Mouse (Mus musculus) granulocyte monocyte progenitor cell, adult 5-6 weeks (primary cell): ENCODE results near the gene Rapgef2. TPM values are rescaled to one million over a fixed set of nuclear protein-coding genes. Genes with fewer than 3 reads are reported as not detected.

Experiments
- ATAC-seq: replicated peaks from 2 replicates; pipeline ENCODE4 v1.8.0; 2016; ENCODE audit warnings: mild to moderate bottlenecking, moderate TSS enrichment, inconsistent platforms; ENCODE audit not compliant: poor library complexity, severe bottlenecking
- total RNA-seq, 2 experiments: library from RNA; stranded (forward) in 1 of 2; stranded (reverse) in 1 of 2; fragments of 200-712, 200-1000 nt in 1 of 2; fragments of >200 nt in 1 of 2; fragmentation: Nextera tagmentation in 1 of 2; gene quantifications; 2 replicates each; pipeline ENCODE4 v1.2.3; 2014 to 2017

The Rapgef2 gene
- 17.4 and 19.4 TPM in 2 replicates for total RNA-seq (2014; fragmentation: Nextera tagmentation)
- 15.5 and 21.0 TPM in 2 replicates for total RNA-seq (2017)

GRCm38 (mm10) chr3:79286376-79287107 is at the start of gene Rapgef2:
TSS of gene Rapgef2 (minus strand) at chr3:79286517.
- peak; percentile 28 for ATAC-seq

GRCm38 (mm10) chr3:79333643-79334200 is 47.4 kb upstream of the Rapgef2 start:
- no peak for ATAC-seq

GRCm38 (mm10) chr3:79333051-79333450 is 46.7 kb upstream of the Rapgef2 start:
- ATAC-seq: no peak

GRCm38 (mm10) chr3:79329691-79330315 is 43.5 kb upstream of the Rapgef2 start:
- no peak for ATAC-seq

- ATAC-seq: no peak
Measured at GRCm38 (mm10) chr3:79324697-79325526, 38.6 kb upstream of the Rapgef2 start.

- ATAC-seq: no peak
Measured at GRCm38 (mm10) chr3:79314006-79314698, 27.8 kb upstream of the Rapgef2 start.

- no peak for ATAC-seq
Measured at GRCm38 (mm10) chr3:79311895-79312294, 25.6 kb upstream of the Rapgef2 start.

GRCm38 (mm10) chr3:79310184-79310583 is 23.9 kb upstream of the Rapgef2 start:
- ATAC-seq: no peak

GRCm38 (mm10) chr3:79308605-79309004 is 22.3 kb upstream of the Rapgef2 start:
- no peak for ATAC-seq

- peak; percentile 40; the same call in 1 of the 2 replicates for ATAC-seq
Measured at GRCm38 (mm10) chr3:79299401-79299800, 13.1 kb upstream of the Rapgef2 start.

- ATAC-seq: no peak
Measured at GRCm38 (mm10) chr3:79297281-79297680, 11.0 kb upstream of the Rapgef2 start.

- ATAC-seq: no peak
Measured at GRCm38 (mm10) chr3:79296586-79296985, 10.3 kb upstream of the Rapgef2 start.

- no peak for ATAC-seq
Measured at GRCm38 (mm10) chr3:79296049-79296448, 9.7 kb upstream of the Rapgef2 start.

- ATAC-seq: no peak
Measured at GRCm38 (mm10) chr3:79294701-79295100, 8.4 kb upstream of the Rapgef2 start.

- no peak for ATAC-seq
Measured at GRCm38 (mm10) chr3:79293023-79293422, 6.7 kb upstream of the Rapgef2 start.

GRCm38 (mm10) chr3:79289050-79289449 is 2.7 kb upstream of the Rapgef2 start:
- no peak for ATAC-seq

GRCm38 (mm10) chr3:79287699-79288458 is 1.6 kb upstream of the Rapgef2 start:
- ATAC-seq: peak; percentile 38

GRCm38 (mm10) chr3:79287108-79287576 is 825 bp upstream of the Rapgef2 start:
- peak; percentile 80 for ATAC-seq

GRCm38 (mm10) chr3:79286031-79286375 is 314 bp downstream of the Rapgef2 start:
- peak; percentile 1; the same call in 1 of the 2 replicates for ATAC-seq
